Mouse (Mus musculus) forelimb bud, embryonic 11.5 days (tissue): ENCODE data around the gene Gm20715.
"Not testable (repeated sequence)": the region's sequence is repeated elsewhere in the genome, so short reads cannot be mapped to it uniquely, and the experiment has no call there.

Experiments used
- DNase-seq: peaks from one replicate; pipeline ENCODE4 v3.0.0-alpha.2; 2012; ENCODE audit warnings: low read depth, low spot score

Gm20715 gene

DNA sequence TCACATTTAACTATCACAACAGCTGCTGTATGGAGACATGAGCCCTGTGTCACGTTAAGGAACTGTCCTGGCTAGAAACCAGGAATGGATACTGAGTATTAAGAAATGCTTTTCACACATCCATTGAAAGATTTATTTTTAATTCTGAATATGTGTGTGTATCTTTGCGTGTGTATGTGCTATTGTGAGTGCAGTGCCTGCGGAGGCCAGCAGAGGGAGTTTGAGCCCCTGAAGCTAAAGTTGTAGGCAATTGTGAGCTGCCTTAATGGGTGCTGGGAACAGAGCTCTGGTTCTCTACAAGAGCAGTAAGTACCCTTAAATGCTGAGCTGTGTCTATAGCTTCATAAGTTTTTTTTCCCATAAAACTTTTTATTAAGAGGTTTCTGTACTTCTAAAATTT is 19.3 kb downstream of the Gm20715 start:
- no peak for DNase-seq

DNA sequence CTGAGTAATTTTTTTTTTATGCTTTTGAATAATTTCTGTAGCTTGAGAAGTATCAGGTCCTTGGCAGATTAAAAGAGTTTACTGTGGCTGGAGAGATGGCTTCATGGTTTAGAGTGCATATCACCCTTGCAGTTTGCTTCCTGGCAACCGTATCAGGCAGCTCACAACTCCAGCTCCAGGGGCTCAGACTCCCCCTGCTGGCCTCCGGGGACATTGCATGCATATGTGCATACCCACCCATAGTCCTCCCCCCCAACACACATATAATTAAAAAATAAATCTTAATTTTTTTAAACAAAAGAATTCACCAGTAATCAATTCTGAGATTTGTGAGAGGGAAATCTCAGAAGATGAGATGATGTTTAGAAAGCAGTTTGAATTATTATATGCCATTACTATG is 20.3 kb downstream of the Gm20715 start:
- DNase-seq = no peak

DNA sequence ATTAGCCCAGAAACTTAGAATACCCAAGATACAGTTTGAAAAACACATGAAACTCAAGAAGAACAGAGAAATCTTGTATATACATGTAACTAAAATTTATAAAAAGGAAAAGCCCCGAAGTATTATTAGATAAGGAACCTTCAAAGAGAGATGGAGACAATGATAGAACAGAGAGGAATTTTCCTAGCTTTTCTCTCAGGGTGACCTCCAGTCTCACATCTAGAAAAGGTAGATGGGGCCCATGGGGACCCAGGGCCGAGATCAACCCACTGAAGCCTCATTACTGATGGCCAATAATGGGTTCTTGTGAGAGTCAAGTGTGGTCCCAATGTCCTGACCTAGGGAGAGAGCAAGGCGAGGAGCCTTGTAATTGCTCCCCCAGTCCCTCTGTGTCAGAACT is 28.3 kb downstream of the Gm20715 start, which contains the start of gene Olfr1344:
Gene Olfr1344, plus strand, starts transcription at position 301 of the 400 bp plus-strand sequence.
- no peak for DNase-seq

DNA sequence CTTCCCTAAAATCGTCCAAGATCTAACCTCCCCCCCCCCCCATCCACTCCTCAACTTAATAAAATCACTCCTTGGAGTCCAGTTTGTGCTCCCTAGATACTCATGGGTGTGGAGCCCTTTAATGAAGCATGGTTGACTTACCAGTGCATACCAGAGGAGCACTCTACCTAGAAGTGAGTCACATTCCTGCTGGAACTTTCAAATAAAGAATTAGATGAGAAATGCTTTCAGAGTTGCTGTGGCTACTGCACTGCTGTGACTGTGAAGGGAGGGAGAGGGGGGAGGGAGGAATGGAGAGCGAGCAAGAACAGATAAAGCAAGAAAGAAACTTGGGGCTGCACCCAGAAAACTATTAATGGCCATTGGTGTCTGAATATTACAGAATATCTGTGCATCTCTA is 31.1 kb downstream of the Gm20715 start:
- DNase-seq = no peak

DNA sequence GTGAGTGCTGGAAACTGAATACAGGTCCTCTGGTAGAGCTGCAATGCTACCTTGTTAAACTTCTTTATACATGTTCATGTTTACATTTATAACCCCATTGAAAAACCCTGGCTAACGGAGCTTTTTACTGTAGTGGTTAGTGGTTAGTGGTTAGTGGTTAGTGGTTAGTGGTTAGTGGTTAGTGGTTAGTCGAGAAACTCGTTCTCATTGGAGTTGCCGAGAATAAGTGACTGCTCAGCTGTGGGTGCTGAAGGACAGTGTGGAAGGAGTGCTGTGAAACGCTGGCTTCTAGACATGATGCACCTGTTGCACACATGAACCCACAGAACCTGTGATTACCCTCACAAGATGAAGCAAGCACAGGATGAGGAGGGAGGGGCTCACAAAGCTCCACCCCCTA is 37.7 kb downstream of the Gm20715 start:
- DNase-seq = no peak

DNA sequence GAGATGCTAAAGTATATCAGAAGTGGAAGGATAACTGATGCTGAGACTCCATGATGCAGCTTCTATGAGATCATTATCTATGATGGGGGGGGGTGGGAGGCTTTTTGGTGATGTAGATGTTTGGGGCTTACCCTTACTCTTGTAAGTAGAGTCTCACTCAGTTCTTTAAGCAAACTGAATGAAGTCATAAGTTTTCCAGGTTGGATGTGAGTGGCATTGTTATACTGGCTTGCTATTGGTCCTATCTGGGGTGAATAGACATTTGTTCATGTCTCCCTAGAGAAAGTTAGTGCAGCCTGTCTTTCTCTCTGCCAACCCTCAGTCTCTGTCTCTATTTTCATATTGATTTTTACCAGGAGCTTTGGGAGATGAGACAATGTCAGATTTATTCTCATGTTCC is 45.8 kb downstream of the Gm20715 start, which contains the start of gene Olfr1336:
Gene Olfr1336, plus strand, starts transcription at position 301 of the 400 bp plus-strand sequence.
- DNase-seq = no peak

DNA sequence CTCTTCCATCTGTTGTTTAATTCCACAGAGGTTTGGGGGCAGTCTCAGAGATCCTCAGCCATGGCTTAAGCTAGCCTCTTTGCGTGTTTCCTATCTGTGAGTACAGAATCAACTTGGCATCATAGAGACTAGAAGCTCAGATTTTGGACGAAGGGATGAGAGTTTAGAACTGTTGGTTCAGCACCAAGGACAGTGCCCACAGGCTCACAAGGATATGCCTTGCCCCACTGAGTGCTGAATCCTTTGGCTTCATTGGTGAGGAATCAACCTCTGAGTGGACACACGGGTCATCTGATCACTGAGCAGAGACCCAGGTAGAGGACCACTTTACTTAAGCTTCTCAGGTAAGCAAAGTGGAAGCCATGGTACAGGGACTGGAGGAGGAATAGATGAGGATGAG is 46.3 kb downstream of the Gm20715 start:
- no peak for DNase-seq

DNA sequence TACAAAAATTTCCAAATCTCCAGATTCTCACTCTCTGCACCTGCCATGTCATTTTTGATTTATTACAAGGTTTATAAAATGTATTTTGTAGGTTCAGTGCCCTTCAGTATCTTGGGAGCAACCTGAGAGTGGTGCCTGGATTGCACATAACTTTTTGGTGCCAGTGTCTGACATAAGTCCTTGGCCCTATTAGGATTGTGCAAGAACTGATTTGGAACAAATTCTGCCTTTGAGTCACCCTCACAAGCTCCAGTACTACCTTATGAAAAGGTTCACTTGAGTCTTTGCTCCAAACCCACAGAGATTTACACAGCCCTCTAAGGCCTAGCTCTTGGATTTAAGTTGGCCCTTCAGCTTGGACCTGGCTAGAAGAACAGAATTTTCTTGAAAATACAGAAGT is 56.9 kb downstream of the Gm20715 start, which contains the start of gene Olfr1346:
Gene Olfr1346, plus strand, starts transcription at position 151 of the 400 bp plus-strand sequence.
- no peak for DNase-seq

DNA sequence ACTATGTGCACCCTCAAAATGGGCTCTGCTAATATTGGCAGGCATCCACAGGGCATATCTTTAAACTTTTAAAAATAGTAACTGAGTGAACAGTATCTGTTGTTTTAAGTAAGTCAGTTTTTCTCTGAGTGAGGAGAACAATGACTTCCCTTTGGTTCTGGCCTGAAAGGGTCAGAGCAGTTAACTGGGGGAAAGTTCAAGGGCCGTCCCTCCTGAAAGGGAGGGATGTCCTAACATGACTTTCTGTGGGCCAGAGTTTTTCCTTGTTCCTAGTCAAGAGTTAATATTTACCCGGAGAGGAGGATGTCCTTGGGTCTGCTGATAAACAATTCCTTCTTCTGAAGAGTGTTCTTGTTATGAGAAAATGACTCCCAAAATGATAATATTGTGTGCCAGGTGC is 67.6 kb downstream of the Gm20715 start:
- not testable (repeated sequence) for DNase-seq

DNA sequence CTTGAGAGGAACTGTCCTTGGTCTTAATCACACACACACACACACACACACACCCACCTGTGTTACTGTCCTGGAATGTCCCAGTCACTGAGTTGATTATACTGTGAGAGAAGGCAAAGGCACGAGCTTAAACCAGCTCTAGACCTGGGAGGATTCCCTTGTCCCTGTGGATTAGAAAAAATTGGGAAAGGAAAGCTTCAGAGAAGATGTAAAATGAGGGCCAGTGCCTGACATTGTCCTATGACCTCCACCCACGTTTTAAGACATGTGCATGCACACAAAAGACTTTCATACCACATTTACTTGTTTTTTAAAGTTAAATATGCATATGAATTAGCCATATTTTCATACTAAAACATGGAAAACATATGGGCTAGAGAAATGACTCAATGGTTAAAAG is 76.8 kb downstream of the Gm20715 start, which contains the start of gene Olfr5:
Gene Olfr5, minus strand, starts transcription at position 101 of the 400 bp plus-strand sequence.
- no peak for DNase-seq
